Mouse (Mus musculus) right cerebral cortex, adult 2 months (tissue): ENCODE results near the gene Large2.

ENCODE experiments used
- DNase-seq, 2 experiments: peaks; one replicate each; pipeline ENCODE4 v3.0.0; 2021 to 2022; ENCODE audit warnings: low spot score in 2 of 2

Gene Large2

DNA sequence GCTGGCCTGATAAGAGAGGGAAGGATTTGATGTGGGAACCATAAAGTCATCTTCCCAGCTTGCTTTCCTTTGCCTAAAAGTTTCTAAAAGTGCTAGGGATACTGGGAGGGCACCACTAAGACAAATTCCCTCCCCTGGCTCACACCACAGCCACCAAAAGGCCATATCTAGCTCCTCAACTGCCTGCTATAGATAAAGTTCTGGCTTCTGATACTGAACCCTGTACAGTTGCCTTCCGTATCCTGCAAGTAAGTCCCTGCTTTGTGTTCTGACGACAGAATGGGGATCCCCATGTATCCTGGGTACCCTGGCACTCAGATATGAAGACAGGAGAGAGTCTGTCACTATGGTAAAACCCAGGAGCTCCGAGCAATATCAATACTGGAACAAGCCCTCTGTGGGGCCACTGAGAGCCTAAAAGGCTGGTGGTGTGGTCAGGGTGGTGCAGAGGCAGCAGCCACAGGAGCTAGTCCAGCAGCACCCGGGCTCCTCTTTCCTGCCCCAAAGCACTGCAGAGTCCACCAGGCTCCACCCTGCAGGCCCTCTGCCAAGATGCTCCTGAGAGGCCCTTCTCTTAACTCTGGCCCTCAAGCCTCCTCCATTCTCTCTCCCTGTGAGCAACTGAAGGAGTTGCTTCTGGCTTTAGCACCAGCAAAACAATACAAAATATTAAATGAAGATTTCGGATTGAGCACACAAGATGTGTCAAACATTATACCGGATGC lies 15.7 kb upstream of the Large2 start:
- no peak for DNase-seq

DNA sequence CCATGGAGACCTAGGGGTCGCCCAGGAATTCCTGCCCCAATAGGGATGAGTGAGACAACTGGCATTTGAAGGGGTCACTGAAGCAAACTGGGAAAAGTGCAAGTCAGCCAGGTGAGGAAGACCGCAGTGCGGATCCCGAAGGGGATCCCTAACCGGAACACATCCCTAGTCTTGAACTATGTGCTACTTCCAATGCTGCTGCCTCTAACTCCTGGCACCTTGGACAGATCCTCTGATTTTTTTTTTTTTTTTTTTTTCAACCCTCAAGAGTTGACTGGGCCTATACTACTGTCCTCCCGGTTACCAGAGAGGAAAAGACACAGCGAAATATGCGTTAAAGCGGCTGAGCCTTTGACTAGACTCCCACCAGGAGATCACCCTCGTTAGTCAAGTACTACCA lies 15.0 kb upstream of the Large2 start:
- no peak for DNase-seq

- DNase-seq = peak; percentile 92 to 94
These were observed 14.4 kb upstream of the Large2 start for GRCm38 (mm10) chr2:92388891-92389641.

DNA sequence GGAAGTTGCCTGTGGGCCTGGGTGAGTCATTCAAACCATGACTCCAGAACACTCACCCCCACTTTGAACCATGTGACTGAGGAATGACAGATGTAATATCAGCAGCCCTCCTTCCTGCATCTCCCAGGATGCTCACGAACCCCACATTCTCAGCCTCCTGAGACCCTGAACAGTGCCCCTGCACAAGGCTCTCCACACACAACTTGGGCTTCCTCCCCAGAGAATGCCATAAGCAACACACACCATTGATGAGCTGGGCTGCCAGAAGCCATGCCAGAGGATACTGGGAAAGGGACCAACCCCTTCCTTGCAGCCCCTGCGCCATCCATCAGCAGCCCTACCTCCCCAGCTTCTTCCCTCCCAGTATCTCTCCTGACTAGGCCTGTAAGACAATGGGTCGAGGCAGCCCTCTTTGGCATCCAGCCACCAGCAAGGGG lies 13.4 kb upstream of the Large2 start:
- DNase-seq = no peak

- DNase-seq = peak; percentile 65 to 73
These were observed 13.0 kb upstream of the Large2 start for GRCm38 (mm10) chr2:92387646-92388045.

DNA sequence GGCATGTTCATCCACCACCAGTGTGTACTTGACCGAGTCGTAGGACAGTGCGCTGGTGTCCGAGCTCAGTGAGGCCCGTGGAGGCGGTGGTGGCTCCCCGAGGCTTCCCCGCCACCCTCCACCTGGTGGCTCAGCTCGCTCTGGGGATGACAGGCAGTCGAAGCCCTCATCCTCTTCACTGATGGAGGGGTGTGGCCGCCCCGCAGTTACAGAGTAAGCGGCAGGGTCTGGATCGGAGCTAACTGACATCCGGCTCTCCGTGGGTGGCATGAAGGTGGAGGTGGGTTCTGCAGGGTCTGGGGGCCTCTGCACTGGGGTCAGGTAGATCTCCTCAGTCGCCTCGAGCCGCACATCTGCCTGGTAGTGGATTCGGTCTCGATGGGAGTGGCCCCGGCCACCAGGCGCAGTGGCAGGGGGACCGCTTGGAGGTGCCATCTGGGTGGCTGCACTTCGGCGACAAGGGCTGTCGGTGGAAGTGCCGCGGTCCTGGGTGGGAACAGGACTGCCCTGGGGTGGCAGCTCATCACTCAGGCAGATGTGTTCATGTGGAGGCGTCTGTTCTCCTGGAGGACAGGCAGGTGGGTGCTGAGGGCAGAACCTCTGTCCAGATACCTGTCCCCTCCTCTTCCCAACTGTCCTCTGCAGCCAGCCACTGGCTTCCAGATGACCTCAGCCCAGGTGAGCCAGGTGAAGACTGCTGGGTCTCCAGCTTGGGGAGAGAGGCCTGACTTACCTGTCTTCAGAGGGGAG lies 12.3 kb upstream of the Large2 start:
- no peak for DNase-seq

GRCm38 (mm10) chr2:92385113-92386051 lies 10.7 kb upstream of the Large2 start:
- DNase-seq = no peak

DNA sequence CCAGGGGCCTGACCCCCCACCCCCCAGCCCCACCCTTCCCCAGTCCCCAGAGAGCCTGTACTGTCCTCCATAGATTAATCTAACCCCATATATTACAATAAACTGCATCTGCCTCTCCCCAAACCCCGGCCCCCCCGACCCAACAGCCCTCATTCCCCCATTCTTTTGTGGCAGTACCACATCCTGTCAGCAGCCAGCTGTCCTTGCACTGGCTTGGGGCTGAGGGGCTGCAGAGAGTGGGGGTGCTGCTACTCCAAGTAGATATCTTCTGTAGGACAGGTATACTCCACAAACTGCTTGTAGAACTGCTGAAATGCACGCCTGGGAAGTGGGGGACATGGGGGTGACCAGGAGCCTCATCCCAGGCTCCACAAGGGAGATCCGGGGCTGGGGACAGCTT lies 9.4 kb upstream of the Large2 start:
- DNase-seq = no peak

DNA sequence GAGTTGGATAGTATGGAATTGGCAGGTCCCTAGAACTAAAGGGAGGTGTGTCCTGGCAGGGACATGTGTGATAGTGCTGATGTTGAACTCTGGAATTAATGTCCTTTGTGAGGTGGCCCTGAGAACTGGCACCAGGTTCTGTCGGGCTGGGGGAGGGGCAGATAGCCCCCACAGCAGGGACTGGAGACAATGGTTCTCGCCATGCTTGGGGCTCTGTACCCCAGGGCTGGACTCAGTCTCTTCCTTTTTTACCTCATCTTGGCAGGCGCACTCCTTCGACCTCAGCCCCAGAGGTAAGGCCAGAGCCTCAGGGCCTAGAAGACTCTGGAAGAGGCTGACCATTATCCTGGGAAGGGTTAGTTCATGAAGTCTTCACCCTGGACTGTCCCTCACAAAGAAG lies 8.1 kb upstream of the Large2 start:
- no peak for DNase-seq

DNA sequence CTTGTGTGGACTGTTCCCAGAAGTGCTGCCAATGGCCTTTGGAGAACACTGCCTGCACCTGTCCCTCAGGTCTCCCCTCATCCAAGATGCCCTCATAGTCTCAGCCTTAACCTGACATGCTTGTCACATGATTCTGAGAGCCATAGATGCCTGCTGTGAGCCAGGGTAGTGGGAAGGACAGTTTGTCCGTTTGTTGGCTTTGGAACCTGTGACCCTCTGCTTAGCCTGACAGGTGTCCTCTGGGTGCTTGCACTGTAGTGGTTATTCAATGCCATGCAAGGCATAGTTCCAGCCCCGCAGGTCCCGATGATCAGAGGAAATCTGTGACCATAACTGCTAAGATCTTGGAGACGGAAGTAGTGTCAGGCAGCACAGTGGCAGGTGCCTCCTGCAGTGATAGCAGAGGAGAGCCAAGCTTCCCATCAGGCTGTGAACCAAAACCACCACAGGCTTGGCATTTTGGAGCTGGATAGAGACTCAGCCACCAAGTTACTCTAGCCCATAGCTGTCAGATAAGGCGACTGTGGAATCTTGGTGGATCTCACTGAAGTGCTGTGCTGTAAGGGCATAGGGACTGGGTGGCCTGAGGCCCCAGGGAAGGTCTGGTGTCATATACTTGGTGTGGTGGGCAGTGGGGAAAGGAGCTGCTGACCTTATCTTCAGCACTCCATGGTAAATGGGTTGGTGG lies 7.4 kb upstream of the Large2 start, which contains the start of gene 1700029I15Rik:
TSS of gene 1700029I15Rik (plus strand) at position 638 of the 688 bp plus-strand sequence.
- DNase-seq = no peak

DNA sequence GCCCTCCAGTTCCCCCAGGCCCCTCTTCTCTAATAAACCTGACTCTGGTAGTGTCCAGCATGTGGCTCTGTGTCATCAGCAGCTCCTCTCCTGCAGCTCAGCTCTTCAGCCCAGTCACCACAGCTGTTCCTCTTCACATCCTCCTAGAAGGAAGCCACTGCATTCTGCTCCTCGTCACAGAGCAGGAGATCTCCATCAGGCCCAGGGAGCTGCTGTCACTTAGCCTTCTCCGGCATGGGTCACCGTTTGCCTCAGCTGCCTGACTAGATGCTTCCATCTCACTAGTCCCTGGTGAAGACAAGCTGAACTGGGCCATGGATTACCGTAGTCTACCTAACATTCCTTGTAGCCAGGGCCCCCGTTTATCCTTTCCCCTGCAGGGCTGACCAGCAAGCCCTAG lies 6.5 kb upstream of the Large2 start:
- no peak for DNase-seq

DNA sequence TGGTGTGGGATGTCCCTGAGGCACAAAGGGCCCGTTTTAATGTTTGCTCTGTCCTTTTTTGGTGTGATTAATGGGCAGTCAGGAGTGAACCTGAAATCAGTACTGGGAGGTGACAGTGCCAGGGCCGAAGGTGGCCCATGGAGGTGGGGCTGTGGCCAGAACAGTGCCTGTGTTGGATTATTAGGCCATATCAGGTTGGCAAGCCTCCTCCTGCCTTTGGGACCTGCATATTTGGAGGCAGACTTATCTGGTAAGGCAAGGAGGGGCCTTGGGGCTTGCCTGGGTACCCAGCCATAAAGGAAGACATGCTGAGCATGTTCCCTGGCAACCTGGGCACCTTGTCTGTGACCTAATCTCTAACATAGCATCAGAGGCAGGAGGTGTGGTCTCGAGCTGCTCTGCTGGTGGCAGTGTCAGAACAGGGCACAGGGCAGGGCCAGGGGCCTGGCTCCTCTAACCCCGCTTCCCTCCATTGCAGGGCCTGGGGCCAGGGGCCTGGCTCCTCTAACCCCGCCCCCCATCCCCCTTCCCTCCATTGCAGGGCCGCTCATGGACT lies 5.9 kb upstream of the Large2 start:
- DNase-seq = no peak

- DNase-seq = no peak
These were observed 5.3 kb upstream of the Large2 start for GRCm38 (mm10) chr2:92379783-92380494.

DNA sequence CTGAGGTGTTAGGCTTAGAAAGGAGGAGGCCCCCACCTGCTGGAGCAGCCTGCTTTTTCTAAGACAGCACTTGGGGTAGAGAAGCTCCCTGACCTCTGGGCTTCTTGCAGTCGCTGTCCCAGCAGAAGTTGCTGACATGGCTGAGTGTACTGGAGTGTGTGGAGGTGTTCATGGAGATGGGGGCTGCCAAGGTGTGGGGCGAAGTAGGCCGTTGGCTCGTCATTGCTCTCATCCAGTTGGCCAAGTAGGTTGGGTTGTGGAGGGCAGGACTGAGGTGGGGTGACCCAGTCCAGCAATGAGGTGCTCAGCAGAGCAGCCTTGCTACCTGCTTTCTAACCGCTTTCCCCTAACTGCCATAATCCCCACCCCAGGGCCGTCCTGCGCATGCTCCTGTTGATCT lies 2.7 kb upstream of the Large2 start:
- no peak for DNase-seq

- no peak for DNase-seq
These were observed 1.6 kb upstream of the Large2 start for GRCm38 (mm10) chr2:92376300-92376699.

GRCm38 (mm10) chr2:92375788-92376187 lies 1.1 kb upstream of the Large2 start:
- DNase-seq = no peak

DNA sequence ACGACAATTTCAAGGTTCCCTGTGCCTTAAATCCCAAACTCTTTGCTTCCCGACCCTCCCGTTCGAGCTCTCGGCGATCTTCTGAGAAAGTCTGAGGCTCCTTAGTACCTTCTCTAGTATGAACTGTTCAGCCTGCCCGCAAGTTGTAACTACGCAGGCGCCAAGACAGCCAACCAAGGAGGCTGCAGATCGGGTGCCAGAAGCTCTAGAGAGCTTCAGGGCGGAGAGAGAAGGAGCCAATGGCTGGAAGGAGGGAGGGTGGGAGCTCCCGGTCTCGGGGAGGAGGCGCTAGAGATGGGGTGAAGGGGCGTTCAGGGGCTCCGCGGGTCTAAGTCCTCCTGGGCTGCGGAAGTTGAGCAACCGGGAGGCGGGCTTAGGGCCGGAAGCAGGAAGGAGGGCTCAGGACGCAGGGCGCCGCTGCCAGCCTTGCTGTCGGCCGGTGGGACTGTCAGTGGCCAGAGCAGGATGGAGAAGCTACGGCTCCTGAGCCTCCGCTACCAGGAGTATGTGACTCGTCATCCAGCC lies 492 bp upstream of the Large2 start:
- DNase-seq = peak; percentile 94 to 96

GRCm38 (mm10) chr2:92373437-92373813 lies 1.2 kb downstream of the Large2 start:
- no peak for DNase-seq

DNA sequence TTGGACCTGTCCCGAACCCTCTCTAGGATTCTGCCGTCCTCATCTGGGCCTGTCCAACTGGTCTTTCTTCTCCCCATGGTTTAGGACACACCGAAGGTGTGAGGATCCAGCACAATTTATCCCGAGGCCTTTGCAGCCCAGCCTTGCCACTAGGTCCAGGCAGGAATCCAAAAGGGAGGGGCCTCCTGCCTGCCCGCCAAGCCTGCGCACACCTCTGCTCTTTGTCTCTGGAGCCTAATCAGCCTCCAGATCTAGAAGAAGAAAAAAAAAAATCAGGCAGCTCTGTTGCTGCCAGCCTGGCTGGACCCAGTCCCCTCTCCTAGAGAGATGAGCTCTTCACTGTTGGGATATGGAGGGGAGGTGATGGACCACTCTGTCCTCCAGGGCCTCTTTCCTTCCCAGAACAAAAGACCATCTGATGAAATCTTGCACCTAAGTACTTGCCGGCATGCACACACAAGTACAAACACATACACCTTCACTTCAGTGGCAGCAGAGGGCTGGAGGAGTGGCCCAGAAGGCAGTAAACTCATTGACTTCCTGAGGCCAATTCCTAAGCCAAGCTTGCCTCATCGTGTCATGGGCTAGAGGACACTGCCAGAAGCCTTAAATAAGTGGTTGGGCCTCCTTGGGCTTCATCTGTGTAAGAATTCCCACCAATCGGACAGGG lies 1.8 kb downstream of the Large2 start:
- DNase-seq = no peak
